Mouse (Mus musculus) ES-Bruce4 (cell line): ENCODE data around the gene Gm49342. TPM values are rescaled to one million over a fixed set of nuclear protein-coding genes. Genes with fewer than 3 reads are reported as not detected.
A peak's percentile ranks its signal among the peaks of the same experiment; 100 is the strongest.
"Not testable (repeated sequence)": the region's sequence is repeated elsewhere in the genome, so short reads cannot be mapped to it uniquely, and the experiment has no call there.

ENCODE experiments used
- H3K27ac ChIP-seq: 2 replicates; pipeline ENCODE4 v1.5.1; 2012; ENCODE audit warnings: low read length, inconsistent platforms; ENCODE audit not compliant: insufficient read depth
- H3K27me3 ChIP-seq: 2 replicates; pipeline ENCODE4 v1.6.1; 2012; ENCODE audit warnings: mild to moderate bottlenecking, low read length, inconsistent platforms; ENCODE audit not compliant: control insufficient read depth, poor library complexity, insufficient read depth, severe bottlenecking
- H3K36me3 ChIP-seq: 2 replicates; pipeline ENCODE4 v1.6.1; 2012; ENCODE audit warnings: inconsistent platforms, mild to moderate bottlenecking, low read length, moderate library complexity; ENCODE audit not compliant: control insufficient read depth, poor library complexity, insufficient read depth, severe bottlenecking
- H3K4me1 ChIP-seq: one replicate; pipeline ENCODE4 v1.8.1; 2011; ENCODE audit warnings: low read length; ENCODE audit not compliant: control insufficient read depth, insufficient read depth
- H3K4me3 ChIP-seq: 2 replicates; pipeline ENCODE4 v1.5.1; 2011; ENCODE audit warnings: low read depth, mild to moderate bottlenecking, low read length
- H3K9ac ChIP-seq: 2 replicates; pipeline ENCODE4 v1.6.1; 2012; ENCODE audit warnings: low read depth, mild to moderate bottlenecking, inconsistent platforms; ENCODE audit not compliant: poor library complexity, severe bottlenecking
- H3K9me3 ChIP-seq: replicated peaks from 2 replicates; pipeline ENCODE4 v1.6.1; 2012; ENCODE audit warnings: mild to moderate bottlenecking, low read length, inconsistent platforms; ENCODE audit not compliant: control insufficient read depth, poor library complexity, insufficient read depth, severe bottlenecking
- CTCF ChIP-seq: IDR thresholded peaks from one replicate; pipeline ENCODE4 v1.8.1; 2011; ENCODE audit warnings: low read depth, low read length
- EP300 ChIP-seq: IDR thresholded peaks from 2 replicates; pipeline ENCODE4 v1.6.1; 2011; ENCODE audit warnings: low read depth, low read length; ENCODE audit not compliant: insufficient read depth
- POLR2A ChIP-seq: IDR thresholded peaks from one replicate; pipeline ENCODE4 v1.8.1; 2011; ENCODE audit warnings: low read length; ENCODE audit not compliant: insufficient read depth
- polyA plus RNA-seq: library from polyadenylated mRNA; stranded (reverse); fragments of >200 nt; gene quantifications from 2 replicates; pipeline ENCODE4 v1.2.4, GENCODE M21; 2011; ENCODE audit warnings: low read depth; ENCODE audit not compliant: missing spikeins, insufficient read depth, insufficient read length

Gm49342 gene
- 24.9 and 31.0 TPM in 2 replicates for polyA plus RNA-seq

- TF ChIP-seq EP300, result 0 out of 2 replicates have a peak, but pooled peaks have one; percentile 24
- TF ChIP-seq POLR2A, result peak; percentile 95
- no peak for TF ChIP-seq CTCF
- Histone ChIP-seq H3K4me1 (peaks cover 2% of the 10 kb centered on the region), H3K27ac (peak within 1 kb of the TSS; percentile 77), H3K36me3 (no peaks in the 10 kb centered on the region), H3K9me3 (no peaks in the 10 kb centered on the region), H3K4me3 (peak within 1 kb of the TSS; percentile 52), H3K9ac (peak within 1 kb of the TSS; percentile 57), H3K27me3 (no peaks in the 10 kb centered on the region)
These were observed at the start of gene Gm49342 for GRCm38 (mm10) chr14:50943932-50944667. Gm49342 (plus strand) TSS chr14:50944517.

- Histone ChIP-seq H3K27me3 (no peaks in the 10 kb centered on the region), H3K9ac (no peak overlapping the region), H3K36me3 (no peaks in the 10 kb centered on the region), H3K9me3 (no peaks in the 10 kb centered on the region), H3K27ac (no peak overlapping the region), H3K4me1 (no peaks in the 10 kb centered on the region), H3K4me3 (no peak overlapping the region)
- TF ChIP-seq POLR2A (no peak), EP300 (no peak), CTCF (no peak)
These were observed 48.9 kb upstream of the Gm49342 start for GRCm38 (mm10) chr14:50895407-50895806.

- no peak for TF ChIP-seq CTCF
- peak overlapping the region; percentile 20 for H3K9ac ChIP-seq
- H3K27me3 ChIP-seq, result no peaks in the 10 kb centered on the region
- peak overlapping the region; percentile 54 for H3K4me3 ChIP-seq
- H3K4me1 ChIP-seq, result no peaks in the 10 kb centered on the region
- H3K9me3 ChIP-seq, result no peaks in the 10 kb centered on the region
- no peak overlapping the region for H3K27ac ChIP-seq
- no peaks in the 10 kb centered on the region for H3K36me3 ChIP-seq
These were observed 48.2 kb upstream of the Gm49342 start for GRCm38 (mm10) chr14:50895985-50896746.

GRCm38 (mm10) chr14:50896747-50897373, 47.5 kb upstream of the Gm49342 start:
- Histone ChIP-seq H3K4me1 (no peaks in the 10 kb centered on the region), H3K4me3 (peak overlapping the region; percentile 54), H3K27me3 (no peaks in the 10 kb centered on the region), H3K9ac (peak overlapping the region; percentile 20), H3K27ac (no peak overlapping the region), H3K9me3 (no peaks in the 10 kb centered on the region), H3K36me3 (no peaks in the 10 kb centered on the region)
- TF ChIP-seq POLR2A, result no peak

GRCm38 (mm10) chr14:50897374-50897765, 46.9 kb upstream of the Gm49342 start, which contains the start of gene Klhl33:
Klhl33 (minus strand) TSS chr14:50897507.
- Histone ChIP-seq H3K9ac (peak within 1 kb of the TSS; percentile 20), H3K4me3 (peak within 1 kb of the TSS; percentile 54), H3K4me1 (no peaks in the 10 kb centered on the region), H3K27me3 (no peaks in the 10 kb centered on the region), H3K27ac (no peak within 1 kb of the TSS), H3K9me3 (no peaks in the 10 kb centered on the region), H3K36me3 (no peaks in the 10 kb centered on the region)
- TF ChIP-seq CTCF, result no peak
- TF ChIP-seq EP300, result no peak
- TF ChIP-seq POLR2A, result no peak

GRCm38 (mm10) chr14:50897992-50898391, 46.3 kb upstream of the Gm49342 start:
- H3K27ac ChIP-seq, H3K9ac ChIP-seq, H3K27me3 ChIP-seq, H3K36me3 ChIP-seq, H3K4me3 ChIP-seq, H3K9me3 ChIP-seq, H3K4me1 ChIP-seq: not testable (repeated sequence)
